Mouse (Mus musculus): ENCODE results near the gene Pdx1. TPM values are rescaled to one million over a fixed set of nuclear protein-coding genes. Genes with fewer than 3 reads are reported as not detected.

Gene Pdx1
- polyA plus RNA-seq (2017; shearing (Covaris generic)): not detected

DNA sequence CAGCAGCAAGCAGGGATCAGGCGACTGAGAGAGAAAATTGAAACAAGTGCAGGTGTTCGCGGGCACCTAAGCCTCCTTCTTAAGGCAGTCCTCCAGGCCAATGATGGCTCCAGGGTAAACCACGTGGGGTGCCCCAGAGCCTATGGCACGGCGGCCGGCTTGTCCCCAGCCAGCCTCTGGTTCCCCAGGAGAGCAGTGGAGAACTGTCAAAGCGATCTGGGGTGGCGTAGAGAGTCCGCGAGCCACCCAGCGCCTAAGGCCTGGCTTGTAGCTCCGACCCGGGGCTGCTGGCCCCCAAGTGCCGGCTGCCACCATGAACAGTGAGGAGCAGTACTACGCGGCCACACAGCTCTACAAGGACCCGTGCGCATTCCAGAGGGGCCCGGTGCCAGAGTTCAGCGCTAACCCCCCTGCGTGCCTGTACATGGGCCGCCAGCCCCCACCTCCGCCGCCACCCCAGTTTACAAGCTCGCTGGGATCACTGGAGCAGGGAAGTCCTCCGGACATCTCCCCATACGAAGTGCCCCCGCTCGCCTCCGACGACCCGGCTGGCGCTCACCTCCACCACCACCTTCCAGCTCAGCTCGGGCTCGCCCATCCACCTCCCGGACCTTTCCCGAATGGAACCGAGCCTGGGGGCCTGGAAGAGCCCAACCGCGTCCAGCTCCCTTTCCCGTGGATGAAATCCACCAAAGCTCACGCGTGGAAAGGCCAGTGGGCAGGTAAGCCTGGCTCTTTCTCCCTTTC, at the start of gene Pdx1:
Gene Pdx1 (plus strand): TSS at position 34 of the 747 bp plus-strand sequence.

DNA sequence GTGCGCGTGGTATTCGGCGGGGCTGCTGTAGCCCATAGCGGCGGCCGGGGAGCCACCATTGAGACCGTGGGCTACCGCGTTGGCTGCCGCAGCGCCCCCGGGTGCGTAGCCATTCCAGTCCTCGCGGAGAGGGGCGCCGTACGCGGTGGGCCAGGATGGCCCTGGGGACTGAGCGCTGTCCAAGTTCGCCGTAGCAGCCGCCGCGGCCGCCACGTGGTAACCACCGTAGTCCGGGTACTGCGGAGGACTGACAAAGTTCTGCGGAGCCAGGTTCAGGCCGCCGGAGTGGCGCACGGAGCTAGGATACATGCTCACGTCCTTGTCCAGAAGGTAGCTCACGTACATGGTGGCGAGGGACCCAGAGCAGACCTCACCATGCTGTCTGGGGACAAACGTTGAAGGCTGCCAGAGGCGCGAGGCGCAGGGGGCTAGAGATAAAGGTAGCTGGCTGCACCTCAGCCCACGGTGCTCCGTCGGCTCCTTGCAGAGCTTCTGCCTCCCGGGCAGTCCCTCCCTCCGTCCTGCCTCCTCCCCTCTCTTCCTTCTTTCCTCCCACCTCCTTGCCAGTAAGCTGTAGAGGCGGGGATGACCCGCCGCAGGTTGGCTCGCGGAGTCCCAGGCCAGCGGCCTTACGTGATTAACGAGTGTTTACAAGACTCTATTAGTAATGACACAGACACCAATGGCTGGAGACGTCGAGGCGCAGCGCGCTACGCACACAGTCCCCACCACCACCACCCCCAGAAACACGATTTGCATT, 37.1 kb downstream of the Pdx1 start, which contains the start of gene Cdx2:
Gene Cdx2 (minus strand): TSS at position 633 of the 760 bp plus-strand sequence.

DNA sequence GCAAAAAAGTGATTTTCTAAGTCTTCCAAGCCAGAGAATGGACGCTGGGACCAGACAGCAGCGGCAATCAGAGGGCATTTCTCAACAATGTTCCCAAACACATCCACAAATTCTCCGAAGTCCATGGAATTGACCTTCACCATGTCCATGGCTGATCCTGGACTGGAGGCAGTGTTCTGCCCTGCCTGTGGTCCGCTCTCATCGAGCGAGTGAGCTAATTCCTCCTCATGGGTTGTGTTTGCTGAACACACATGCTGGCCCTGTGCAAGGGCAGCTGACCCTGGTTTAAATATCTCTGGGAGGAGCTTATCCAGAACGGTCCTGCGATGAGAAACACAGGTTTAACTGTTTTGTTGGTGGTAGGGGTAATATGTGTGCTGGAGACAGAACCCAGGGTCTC, 52.4 kb downstream of the Pdx1 start, which contains the start of gene Urad:
Gene Urad (minus strand): TSS at position 258 of the 400 bp plus-strand sequence.

Other genes starting within 250 kb of the Pdx1 start
- 79.5 TPM for gene Lnx2, start 193.4 kb upstream of the Pdx1 start, polyA plus RNA-seq (2017; shearing (Covaris generic))
- gene Polr1d, start 192.9 kb upstream of the Pdx1 start, polyA plus RNA-seq (2017; shearing (Covaris generic)): 184 TPM
- gene Gsx1, start 81.3 kb upstream of the Pdx1 start, polyA plus RNA-seq (2017; shearing (Covaris generic)): not detected
- not detected for gene Cdx2, start 37.3 kb downstream of the Pdx1 start, polyA plus RNA-seq (2017; shearing (Covaris generic))
- gene Urad, start 52.5 kb downstream of the Pdx1 start, polyA plus RNA-seq (2017; shearing (Covaris generic)): not detected
- 0.16 TPM for gene Flt3, start 130.5 kb downstream of the Pdx1 start, polyA plus RNA-seq (2017; shearing (Covaris generic))
- 50.6 TPM for gene Pan3, start 160.2 kb downstream of the Pdx1 start, polyA plus RNA-seq (2017; shearing (Covaris generic))